Mouse (Mus musculus) brain, adult 2 months (tissue): ENCODE data around the gene Trim34b.
"Not testable (repeated sequence)": the region's sequence is repeated elsewhere in the genome, so short reads cannot be mapped to it uniquely, and the experiment has no call there.

Experiments used
- DNase-seq: peaks from one replicate; pipeline ENCODE4 v3.0.0; 2011; ENCODE audit warnings: low read depth, low spot score

The Trim34b gene

GRCm38 (mm10) chr7:104329171-104329570 is at the start of gene Trim34b:
Trim34b (plus strand) TSS chr7:104329471.
- not testable (repeated sequence) for DNase-seq

- DNase-seq: not testable (repeated sequence)
These were observed 41.5 kb upstream of the Trim34b start, which contains the start of gene Trim5 for GRCm38 (mm10) chr7:104287576-104288443. Trim5 (minus strand) TSS chr7:104288094.

DNA sequence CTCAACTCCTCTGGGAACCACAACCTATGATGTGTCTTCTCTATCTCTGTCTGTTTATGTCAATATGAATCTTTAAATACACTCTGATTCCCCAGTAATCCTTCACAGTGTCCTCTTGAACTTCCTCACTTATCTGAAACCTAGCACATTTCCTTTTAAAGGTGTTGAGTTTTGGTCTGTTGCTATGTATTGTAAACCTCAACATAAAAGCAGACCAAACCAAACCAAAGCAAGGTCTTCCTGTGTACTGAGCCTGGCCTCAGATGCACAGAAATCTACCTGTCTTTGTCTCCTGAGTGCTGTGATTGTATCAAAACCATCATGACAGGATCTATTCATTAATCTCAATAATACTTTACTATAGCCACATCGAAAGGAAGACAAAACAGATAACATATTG is 38.6 kb upstream of the Trim34b start:
- no peak for DNase-seq

- DNase-seq: no peak
These were observed 37.5 kb upstream of the Trim34b start for GRCm38 (mm10) chr7:104291638-104292400.

DNA sequence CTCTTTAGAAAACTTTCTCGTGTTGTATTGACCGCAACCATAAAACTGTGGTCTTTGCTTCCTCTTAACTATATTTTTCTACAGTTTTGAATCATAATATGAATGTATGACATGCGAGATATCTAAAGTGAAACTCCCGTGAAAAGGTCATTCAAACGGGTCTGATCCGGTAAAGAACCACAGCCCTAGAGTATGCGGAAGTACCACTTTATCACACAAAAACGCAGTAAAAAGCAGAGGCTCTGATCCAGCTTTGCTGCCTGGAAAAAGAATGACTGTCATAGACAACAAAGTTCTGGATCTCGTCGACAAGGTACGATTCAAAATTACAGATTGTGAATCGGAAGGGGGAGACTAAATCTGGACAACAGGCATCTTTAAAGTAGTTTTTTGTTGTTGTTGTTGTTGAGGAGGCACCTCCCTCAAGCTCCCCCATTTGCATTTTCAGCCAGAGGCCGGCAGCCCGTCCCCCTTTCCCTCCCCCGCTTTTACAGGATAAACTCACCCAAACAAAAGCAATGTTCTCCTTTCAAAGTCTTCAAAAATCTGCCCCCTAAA is 14.4 kb upstream of the Trim34b start:
- DNase-seq: no peak

DNA sequence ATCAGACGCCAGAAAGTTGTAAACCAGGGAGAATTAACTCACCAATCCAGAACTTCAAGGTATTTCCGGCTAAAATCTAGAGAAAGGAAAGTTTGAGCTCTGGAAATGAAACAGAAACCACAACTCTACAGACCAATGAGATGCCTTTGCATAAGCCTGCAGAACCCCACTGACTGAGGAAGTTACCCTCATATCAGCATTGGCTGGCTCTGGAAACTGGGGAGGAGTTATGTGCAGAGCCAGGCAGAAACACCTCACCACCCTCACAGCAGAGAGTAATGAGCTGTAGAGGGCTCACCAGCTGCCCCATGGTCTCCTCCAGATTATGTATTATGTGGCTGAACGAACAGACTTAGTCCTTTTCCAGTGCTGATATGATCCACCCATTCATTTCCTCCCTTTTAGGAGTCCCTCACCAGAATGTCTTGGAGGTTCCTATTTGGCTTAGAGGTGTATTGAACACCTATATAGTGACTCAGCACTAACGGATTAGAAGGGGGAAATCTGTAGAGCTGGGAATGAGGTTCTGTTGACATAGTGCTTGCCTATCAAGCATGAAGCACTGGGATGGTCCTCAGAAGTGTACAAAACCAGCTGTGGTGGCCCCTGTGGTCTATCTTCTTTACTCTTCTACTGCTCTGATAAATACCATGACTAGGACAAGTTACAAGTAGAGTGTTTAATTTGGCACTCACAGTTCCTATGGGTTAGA is 13.7 kb upstream of the Trim34b start, which contains the start of gene Trim12a:
TSS of gene Trim12a (minus strand) at position 98 of the 712 bp plus-strand sequence.
- not testable (repeated sequence) for DNase-seq

DNA sequence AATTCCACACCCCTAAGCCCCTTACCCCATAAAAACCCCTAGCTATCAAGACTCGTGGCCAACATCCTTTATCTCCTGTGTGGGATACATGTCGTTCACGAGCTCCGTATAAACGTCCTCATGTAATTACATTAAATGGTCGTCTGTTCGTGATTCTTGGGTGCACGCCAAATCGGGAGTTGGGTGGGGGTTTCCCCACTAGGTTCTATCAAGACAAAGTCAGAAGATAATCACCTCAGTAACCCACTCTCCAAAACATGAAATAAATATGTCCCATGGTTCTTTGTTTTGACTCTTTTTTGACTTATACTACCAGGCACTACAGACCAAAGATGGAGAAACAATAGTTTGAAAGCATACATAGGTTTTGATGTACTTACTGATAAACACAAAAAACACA is 7.2 kb upstream of the Trim34b start:
- no peak for DNase-seq

DNA sequence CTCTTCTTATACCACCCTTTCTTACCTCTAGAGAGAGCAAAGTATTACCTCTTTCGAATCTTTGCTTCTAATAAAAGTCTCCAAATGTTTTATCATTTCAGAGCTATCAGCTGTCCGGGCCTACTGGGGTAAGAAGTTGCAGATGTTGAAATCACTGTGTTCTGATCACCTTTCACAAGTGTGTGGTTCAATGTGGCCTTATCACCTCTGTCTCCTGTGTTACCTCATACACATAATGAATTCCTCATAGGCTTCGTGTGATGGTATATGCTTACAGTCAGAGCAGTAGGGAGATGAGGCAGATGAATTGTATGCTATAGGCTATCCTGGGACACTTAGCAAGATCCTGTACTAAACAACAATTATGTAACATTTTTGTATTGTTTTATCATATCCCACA is 6.3 kb downstream of the Trim34b start:
- not testable (repeated sequence) for DNase-seq

DNA sequence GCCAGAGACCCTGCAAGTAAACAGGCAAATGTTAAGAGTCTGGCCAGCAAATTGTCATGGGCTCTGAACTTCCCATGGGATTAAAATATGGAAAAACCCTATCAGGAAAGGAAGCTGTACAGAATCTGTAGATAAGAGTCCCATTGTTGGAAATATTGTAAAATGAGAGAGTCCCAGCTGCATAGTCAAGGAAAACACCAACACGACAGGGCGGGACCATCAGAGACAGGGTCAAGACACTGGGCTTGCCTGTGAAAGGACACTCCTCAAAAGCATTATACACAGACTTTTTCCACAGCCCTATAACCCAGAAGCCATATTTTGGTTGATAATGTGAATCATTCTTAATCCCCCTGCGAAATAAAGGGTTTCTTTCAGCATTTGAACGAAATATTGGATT is 11.5 kb downstream of the Trim34b start:
- not testable (repeated sequence) for DNase-seq

DNA sequence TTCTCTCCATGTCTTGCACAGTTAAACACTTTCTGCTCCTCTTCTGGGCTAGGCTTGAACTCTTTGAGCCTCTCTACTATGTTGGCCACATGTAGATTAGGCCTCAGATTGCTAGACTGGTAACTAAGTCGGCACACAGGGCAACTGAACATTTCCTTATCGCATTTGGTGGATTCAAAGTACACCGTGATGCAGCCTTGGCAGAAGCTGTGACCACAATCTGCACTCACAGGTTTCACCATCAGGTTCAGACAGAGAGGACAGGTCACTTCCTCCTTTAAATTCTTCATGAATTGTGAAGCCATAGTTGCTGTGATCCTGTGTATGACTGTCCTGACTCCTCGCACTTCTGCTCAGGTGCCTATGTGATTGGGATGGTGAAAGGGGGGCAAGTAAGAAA is 18.8 kb downstream of the Trim34b start:
- not testable (repeated sequence) for DNase-seq

- DNase-seq: peak; percentile 35
These were observed 23.7 kb downstream of the Trim34b start, which contains the start of gene Trim12c for GRCm38 (mm10) chr7:104352717-104353599. Trim12c (minus strand) TSS chr7:104353362.

DNA sequence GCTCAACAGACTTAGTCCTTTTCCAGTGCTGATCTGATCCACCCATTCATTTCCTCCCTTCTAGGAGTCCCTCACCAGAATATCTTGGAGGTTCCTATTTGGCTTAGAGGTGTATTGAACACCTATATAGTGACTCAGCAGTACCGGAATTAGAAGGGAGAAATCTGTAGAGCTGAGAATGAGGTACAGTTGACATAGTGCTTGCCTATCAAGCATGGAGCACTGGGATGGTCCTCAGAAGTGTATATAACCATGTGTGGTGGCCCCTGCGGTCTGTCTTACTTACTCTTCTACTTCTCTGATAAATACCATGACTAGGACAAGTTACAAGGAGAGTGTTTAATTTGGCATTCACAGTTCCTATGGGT is 24.3 kb downstream of the Trim34b start:
- no peak for DNase-seq

- DNase-seq: no peak
These were observed 37.1 kb downstream of the Trim34b start for GRCm38 (mm10) chr7:104366339-104366738.

- peak; percentile 21 for DNase-seq
These were observed 40.6 kb downstream of the Trim34b start, which contains the start of gene Trim30b for GRCm38 (mm10) chr7:104369736-104370414. Trim30b (minus strand) TSS chr7:104369884.
